Mouse (Mus musculus): ENCODE measurements around the gene Gria1. TPM values are rescaled to one million over a fixed set of nuclear protein-coding genes. Genes with fewer than 3 reads are reported as not detected.

The Gria1 gene
- polyA plus RNA-seq, 1 experiment from 2014 or later: 1.6 TPM

GRCm38 (mm10) chr11:57271687-57272086, 260.5 kb downstream of the Gria1 start:
- H3K36me3 ChIP-seq: no peaks in the 10 kb centered on the region
- H3K27me3 ChIP-seq (replicated peaks): no peaks in the 10 kb centered on the region
- 87% methylated on average over 8 of the region's 8 CpGs for WGBS
- no peak overlapping the region for H3K27ac ChIP-seq
- H3K4me2 ChIP-seq (replicated peaks): no peak overlapping the region
- no peak overlapping the region for H3K9ac ChIP-seq
- H3K4me3 ChIP-seq (replicated peaks): no peak overlapping the region
- H3K4me1 ChIP-seq (replicated peaks): no peaks in the 10 kb centered on the region
- ATAC-seq: no peak
- no peaks in the 10 kb centered on the region for H3K9me3 ChIP-seq

GRCm38 (mm10) chr11:57274687-57275086, 263.5 kb downstream of the Gria1 start:
- no peak overlapping the region for H3K4me3 ChIP-seq (replicated peaks)
- no peak overlapping the region for H3K27ac ChIP-seq
- no peaks in the 10 kb centered on the region for H3K27me3 ChIP-seq (replicated peaks)
- 92% methylated on average over 4 of the region's 4 CpGs for WGBS
- no peaks in the 10 kb centered on the region for H3K9me3 ChIP-seq
- no peak overlapping the region for H3K4me2 ChIP-seq (replicated peaks)
- no peak for ATAC-seq
- no peaks in the 10 kb centered on the region for H3K36me3 ChIP-seq
- no peaks in the 10 kb centered on the region for H3K4me1 ChIP-seq (replicated peaks)
- no peak overlapping the region for H3K9ac ChIP-seq

DNA sequence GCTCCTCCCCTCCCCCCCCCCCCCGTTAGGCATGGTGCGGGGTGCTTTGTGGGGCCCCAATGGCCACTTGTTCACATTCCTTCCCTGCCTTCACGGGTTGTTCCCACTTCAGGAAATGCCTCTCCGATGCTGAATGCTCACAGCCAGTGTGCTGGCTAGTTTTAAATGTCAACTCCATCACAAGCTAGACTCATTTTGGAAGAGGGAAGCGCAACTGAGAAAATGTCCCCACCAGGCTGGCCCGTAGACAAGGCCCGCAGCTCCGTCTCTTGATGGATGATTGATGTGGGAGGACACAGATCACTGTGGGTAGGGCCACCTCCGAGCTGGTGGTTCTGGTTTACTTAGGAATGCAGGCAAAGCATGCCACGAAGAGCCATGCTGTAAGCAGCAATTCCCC, 266.9 kb downstream of the Gria1 start:
- 31% methylated on average over 10 of the region's 10 CpGs for WGBS
- Histone ChIP-seq H3K36me3 (no peaks in the 10 kb centered on the region), H3K9me3 (no peaks in the 10 kb centered on the region), H3K4me1 (replicated peaks) (no peaks in the 10 kb centered on the region), H3K4me3 (replicated peaks) (no peak overlapping the region), H3K27me3 (replicated peaks) (no peaks in the 10 kb centered on the region), H3K9ac (no peak overlapping the region), H3K27ac (no peak overlapping the region), H3K4me2 (replicated peaks) (no peak overlapping the region)
- ATAC-seq: no peak

DNA sequence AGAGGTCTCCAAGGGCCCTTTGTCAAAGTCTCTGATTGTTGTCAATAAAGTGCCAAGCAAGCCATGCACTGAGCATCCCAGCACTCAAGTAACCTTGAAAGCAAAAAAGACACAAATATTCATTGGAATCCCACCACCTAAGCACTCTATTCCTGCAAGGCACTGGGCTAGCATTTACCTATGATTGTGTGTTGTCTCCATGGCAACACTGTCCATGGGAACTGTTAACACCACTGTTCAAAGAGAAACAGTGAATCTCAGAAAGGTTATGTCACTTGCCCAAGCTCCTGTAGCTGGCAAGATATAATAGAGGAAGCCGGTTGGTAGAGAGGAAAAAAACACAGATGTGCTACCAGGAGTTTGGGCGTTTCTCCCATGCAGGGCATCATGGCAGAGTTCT, 274.9 kb downstream of the Gria1 start:
- H3K36me3 ChIP-seq: no peaks in the 10 kb centered on the region
- no peaks in the 10 kb centered on the region for H3K9me3 ChIP-seq
- no peaks in the 10 kb centered on the region for H3K27me3 ChIP-seq (replicated peaks)
- ATAC-seq: no peak
- no peak overlapping the region for H3K27ac ChIP-seq
- WGBS: 82% methylated on average over 2 of the region's 2 CpGs
- no peak overlapping the region for H3K9ac ChIP-seq
- no peaks in the 10 kb centered on the region for H3K4me1 ChIP-seq (replicated peaks)
- H3K4me2 ChIP-seq (replicated peaks): no peak overlapping the region
- H3K4me3 ChIP-seq (replicated peaks): no peak overlapping the region

- no peak for ATAC-seq
- H3K9me3 ChIP-seq: no peaks in the 10 kb centered on the region
- H3K27me3 ChIP-seq (replicated peaks): no peaks in the 10 kb centered on the region
- no peak overlapping the region for H3K4me3 ChIP-seq (replicated peaks)
- H3K36me3 ChIP-seq: no peaks in the 10 kb centered on the region
- WGBS: 84% methylated on average over 8 of the region's 8 CpGs
- no peak overlapping the region for H3K27ac ChIP-seq
- H3K4me1 ChIP-seq (replicated peaks): no peaks in the 10 kb centered on the region
- H3K4me2 ChIP-seq (replicated peaks): no peak overlapping the region
- no peak overlapping the region for H3K9ac ChIP-seq
These were observed 286.2 kb downstream of the Gria1 start for GRCm38 (mm10) chr11:57297376-57297775.

GRCm38 (mm10) chr11:57298263-57298662, 287.1 kb downstream of the Gria1 start:
- no peaks in the 10 kb centered on the region for H3K27me3 ChIP-seq (replicated peaks)
- no peaks in the 10 kb centered on the region for H3K4me1 ChIP-seq (replicated peaks)
- H3K36me3 ChIP-seq: no peaks in the 10 kb centered on the region
- no peaks in the 10 kb centered on the region for H3K9me3 ChIP-seq
- no peak overlapping the region for H3K4me3 ChIP-seq (replicated peaks)
- no peak for ATAC-seq
- WGBS: 65% methylated on average over 2 of the region's 2 CpGs
- H3K27ac ChIP-seq: no peak overlapping the region
- H3K9ac ChIP-seq: no peak overlapping the region
- H3K4me2 ChIP-seq (replicated peaks): no peak overlapping the region

- Histone ChIP-seq H3K36me3 (no peaks in the 10 kb centered on the region), H3K27me3 (replicated peaks) (no peaks in the 10 kb centered on the region), H3K4me1 (replicated peaks) (no peaks in the 10 kb centered on the region), H3K9me3 (no peaks in the 10 kb centered on the region), H3K4me3 (replicated peaks) (no peak overlapping the region), H3K4me2 (replicated peaks) (no peak overlapping the region), H3K9ac (no peak overlapping the region), H3K27ac (no peak overlapping the region)
- no peak for ATAC-seq
These were observed 287.5 kb downstream of the Gria1 start for GRCm38 (mm10) chr11:57298665-57299064.

DNA sequence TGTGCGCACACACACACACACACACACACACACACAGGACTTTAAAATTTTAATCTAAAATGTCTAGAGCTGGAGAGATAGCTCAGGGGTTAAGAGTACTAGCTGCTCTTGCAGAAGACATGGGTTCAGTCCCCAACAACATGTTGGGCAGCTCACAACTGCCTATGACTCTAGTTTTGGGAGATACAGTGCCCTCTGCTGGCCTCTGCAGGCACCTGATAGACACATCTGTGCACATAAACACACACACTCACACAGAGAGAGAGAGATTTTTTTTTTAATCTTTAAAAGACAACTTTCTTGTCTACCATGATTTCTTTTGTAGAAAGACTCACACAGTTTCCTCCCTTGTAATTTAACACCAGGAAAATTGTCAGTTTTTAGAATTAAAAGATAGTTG, 292.4 kb downstream of the Gria1 start:
- Histone ChIP-seq H3K4me3 (replicated peaks) (no peak overlapping the region), H3K9me3 (no peaks in the 10 kb centered on the region), H3K27me3 (replicated peaks) (no peaks in the 10 kb centered on the region), H3K36me3 (no peaks in the 10 kb centered on the region), H3K4me2 (replicated peaks) (no peak overlapping the region), H3K4me1 (replicated peaks) (no peaks in the 10 kb centered on the region), H3K9ac (no peak overlapping the region), H3K27ac (no peak overlapping the region)
- no peak for ATAC-seq
- 94% methylated on average over 1 of the region's 1 CpGs for WGBS

DNA sequence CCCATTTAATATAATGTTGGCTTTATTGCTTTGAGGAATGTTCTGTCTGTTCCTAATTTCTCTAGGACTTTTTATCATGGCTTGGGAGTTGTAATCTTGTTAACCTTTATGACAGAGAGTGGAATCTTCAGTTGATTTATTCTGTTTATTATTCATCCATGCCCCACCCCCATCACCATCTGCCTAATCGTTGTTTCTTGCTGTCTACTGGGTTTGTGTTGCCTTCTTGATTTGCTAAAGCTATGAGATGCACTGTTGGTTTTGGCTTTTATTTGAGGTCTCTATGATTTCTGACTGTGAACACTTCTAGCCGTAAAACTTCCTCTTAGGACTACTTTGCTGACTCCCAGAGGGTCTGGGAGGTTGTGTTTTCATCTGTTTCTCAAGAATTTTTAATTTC, 294.9 kb downstream of the Gria1 start:
- Histone ChIP-seq H3K27me3 (replicated peaks) (no peaks in the 10 kb centered on the region), H3K9me3 (no peaks in the 10 kb centered on the region), H3K4me2 (replicated peaks) (no peak overlapping the region), H3K4me1 (replicated peaks) (no peaks in the 10 kb centered on the region), H3K9ac (no peak overlapping the region), H3K36me3 (no peaks in the 10 kb centered on the region), H3K4me3 (replicated peaks) (no peak overlapping the region), H3K27ac (no peak overlapping the region)
- WGBS: 66% methylated on average over 2 of the region's 2 CpGs
- no peak for ATAC-seq

DNA sequence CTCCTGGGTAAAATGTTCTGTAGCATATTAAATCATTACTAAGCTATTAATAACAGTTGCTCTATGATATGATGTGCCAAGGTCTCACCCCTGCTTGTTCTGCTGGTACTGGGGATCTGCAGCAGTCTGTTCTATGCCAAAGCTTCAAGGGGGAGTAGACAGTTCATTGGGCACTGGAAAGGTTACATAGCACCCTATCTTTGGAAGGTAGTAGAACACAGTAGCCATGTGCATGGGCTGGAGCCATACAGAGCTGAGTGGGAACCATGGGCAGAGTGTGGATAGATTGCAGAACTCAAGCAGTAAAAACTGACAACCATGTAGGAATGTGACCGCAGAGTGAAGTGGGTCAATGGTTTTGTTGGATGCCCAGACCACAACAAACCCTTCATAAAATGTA, 295.7 kb downstream of the Gria1 start:
- Histone ChIP-seq H3K27me3 (replicated peaks) (no peaks in the 10 kb centered on the region), H3K9me3 (no peaks in the 10 kb centered on the region), H3K4me3 (replicated peaks) (no peak overlapping the region), H3K9ac (no peak overlapping the region), H3K4me2 (replicated peaks) (no peak overlapping the region), H3K4me1 (replicated peaks) (no peaks in the 10 kb centered on the region), H3K27ac (no peak overlapping the region), H3K36me3 (no peaks in the 10 kb centered on the region)
- 100% methylated on average over 1 of the region's 1 CpGs for WGBS
- no peak for ATAC-seq

- 77% methylated on average over 3 of the region's 3 CpGs for WGBS
- ATAC-seq: no peak
- no peak overlapping the region for H3K27ac ChIP-seq
- H3K4me1 ChIP-seq (replicated peaks): no peaks in the 10 kb centered on the region
- H3K36me3 ChIP-seq: no peaks in the 10 kb centered on the region
- no peaks in the 10 kb centered on the region for H3K9me3 ChIP-seq
- no peak overlapping the region for H3K4me3 ChIP-seq (replicated peaks)
- no peak overlapping the region for H3K9ac ChIP-seq
- no peak overlapping the region for H3K4me2 ChIP-seq (replicated peaks)
- H3K27me3 ChIP-seq (replicated peaks): no peaks in the 10 kb centered on the region
These were observed 305.9 kb downstream of the Gria1 start for GRCm38 (mm10) chr11:57317063-57317462.

DNA sequence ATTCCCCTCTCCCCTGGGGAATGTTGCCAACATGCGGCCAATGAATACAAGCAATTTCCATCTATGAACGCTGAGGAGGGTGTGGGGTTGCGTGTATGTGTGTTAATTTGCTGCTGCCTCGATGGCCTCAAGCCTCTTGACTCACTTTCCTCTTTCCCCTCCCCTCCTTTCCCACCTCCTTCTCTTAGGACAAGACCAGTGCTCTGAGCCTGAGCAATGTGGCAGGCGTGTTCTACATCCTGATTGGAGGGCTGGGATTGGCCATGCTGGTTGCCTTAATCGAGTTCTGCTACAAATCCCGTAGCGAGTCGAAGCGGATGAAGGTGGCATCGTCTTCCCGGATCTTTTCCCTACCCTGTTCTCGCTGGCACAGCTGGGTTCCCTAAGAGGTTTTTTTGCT, 306.3 kb downstream of the Gria1 start:
- Histone ChIP-seq H3K36me3 (no peaks in the 10 kb centered on the region), H3K4me1 (replicated peaks) (no peaks in the 10 kb centered on the region), H3K27me3 (replicated peaks) (no peaks in the 10 kb centered on the region), H3K4me3 (replicated peaks) (no peak overlapping the region), H3K9ac (no peak overlapping the region), H3K9me3 (no peaks in the 10 kb centered on the region), H3K27ac (no peak overlapping the region), H3K4me2 (replicated peaks) (no peak overlapping the region)
- no peak for ATAC-seq
- WGBS: 87% methylated on average over 13 of the region's 13 CpGs

GRCm38 (mm10) chr11:57319374-57319773, 308.2 kb downstream of the Gria1 start:
- H3K36me3 ChIP-seq: no peaks in the 10 kb centered on the region
- no peak overlapping the region for H3K4me3 ChIP-seq (replicated peaks)
- H3K9me3 ChIP-seq: no peaks in the 10 kb centered on the region
- 82% methylated on average over 3 of the region's 3 CpGs for WGBS
- no peak overlapping the region for H3K27ac ChIP-seq
- H3K27me3 ChIP-seq (replicated peaks): no peaks in the 10 kb centered on the region
- no peak overlapping the region for H3K4me2 ChIP-seq (replicated peaks)
- no peak overlapping the region for H3K9ac ChIP-seq
- ATAC-seq: no peak
- no peaks in the 10 kb centered on the region for H3K4me1 ChIP-seq (replicated peaks)

DNA sequence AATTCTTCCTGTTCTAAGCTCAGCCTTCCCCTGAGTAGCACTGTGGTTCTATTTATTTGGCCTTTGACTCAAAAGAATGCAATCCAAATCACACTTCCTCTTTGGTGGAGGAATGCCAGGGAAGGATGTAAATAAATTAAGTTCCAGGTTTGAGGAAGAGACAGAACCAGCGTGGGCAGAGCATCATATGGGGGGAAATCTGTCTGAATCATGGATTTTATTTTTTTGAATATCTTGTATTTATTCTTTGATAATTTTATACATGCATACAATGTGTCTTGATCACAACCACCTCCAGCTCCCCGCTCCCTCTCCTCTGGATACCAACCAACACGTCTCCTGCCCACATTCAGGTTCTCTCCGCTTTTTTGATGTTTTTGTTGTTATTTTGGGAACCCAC, 312.9 kb downstream of the Gria1 start:
- H3K4me3 ChIP-seq (replicated peaks): no peak overlapping the region
- H3K9me3 ChIP-seq: no peaks in the 10 kb centered on the region
- H3K27me3 ChIP-seq (replicated peaks): no peaks in the 10 kb centered on the region
- 70% methylated on average over 4 of the region's 4 CpGs for WGBS
- H3K36me3 ChIP-seq: no peaks in the 10 kb centered on the region
- no peaks in the 10 kb centered on the region for H3K4me1 ChIP-seq (replicated peaks)
- no peak for ATAC-seq
- no peak overlapping the region for H3K9ac ChIP-seq
- no peak overlapping the region for H3K4me2 ChIP-seq (replicated peaks)
- no peak overlapping the region for H3K27ac ChIP-seq

Data from intestine, embryonic 15.5 days (tissue).